Mouse (Mus musculus) lung, embryonic 14.5 days (tissue): ENCODE data around the gene Susd1. TPM values are rescaled to one million over a fixed set of nuclear protein-coding genes. Genes with fewer than 3 reads are reported as not detected.

Source experiments
- ATAC-seq: fragments of 200-750 bp; cut with Nextera tagmentation; 2 replicates; pipeline ENCODE4 v1.8.0; 2017; ENCODE audit warnings: mild to moderate bottlenecking, moderate TSS enrichment, moderate library complexity; ENCODE audit not compliant: insufficient read depth
- DNase-seq: peaks from one replicate; pipeline ENCODE4 v3.0.0-alpha.2; 2015
- H3K27ac ChIP-seq: fragments of 300-500 bp; sonication (generic); 2 replicates; pipeline ENCODE4 v1.5.1; 2014; ENCODE audit warnings: low read depth, mild to moderate bottlenecking, moderate library complexity
- H3K27me3 ChIP-seq: fragments of 300-500 bp; sonication (generic); 2 replicates; pipeline ENCODE4 v1.6.1; 2014; ENCODE audit warnings: low read length, control low read depth; ENCODE audit not compliant: insufficient read depth
- H3K36me3 ChIP-seq: fragments of 300-500 bp; sonication (generic); 2 replicates; pipeline ENCODE4 v1.6.1; 2014; ENCODE audit warnings: control low read depth; ENCODE audit not compliant: insufficient read depth
- H3K4me1 ChIP-seq: fragments of 300-500 bp; sonication (generic); 2 replicates; pipeline ENCODE4 v1.6.1; 2014; ENCODE audit warnings: antibody characterized with exemption, control low read depth; ENCODE audit not compliant: insufficient read depth
- H3K4me2 ChIP-seq: fragments of 300-500 bp; sonication (generic); 2 replicates; pipeline ENCODE4 v1.6.1; 2014; ENCODE audit warnings: mild to moderate bottlenecking
- H3K4me3 ChIP-seq: fragments of 300-500 bp; sonication (generic); 2 replicates; pipeline ENCODE4 v1.5.1; 2014; ENCODE audit warnings: low read depth, low read length
- H3K9ac ChIP-seq: fragments of 300-500 bp; sonication (generic); 2 replicates; pipeline ENCODE4 v1.6.1; 2014
- H3K9me3 ChIP-seq: fragments of 300-500 bp; sonication (generic); 2 replicates; pipeline ENCODE4 v1.6.1; 2016; ENCODE audit warnings: low read depth, low read length, control low read depth
- CTCF ChIP-seq: IDR thresholded peaks from 2 replicates; pipeline ENCODE4 v1.5.1; 2016; ENCODE audit warnings: antibody characterized with exemption, low read depth
- WGBS: fragments of 180-500 bp; shearing (Covaris S2); extraction: QIAGEN DNeasy Blood & Tissue Kit; methylation state at CpG from one replicate; pipeline ENCODE4 v1.1.7; 2014; 5-methylcytosine and 5-hydroxymethylcytosine counted together
- polyA plus RNA-seq: library from polyadenylated mRNA; unstranded; fragments of >200 nt; fragmentation: Nextera tagmentation; extraction: Ambion mirVana; gene quantifications from 2 replicates; pipeline ENCODE4 v1.2.1, GENCODE M21; 2014

Gene Susd1
- polyA plus RNA-seq, 1 experiment from 2014 or later = 5.1 TPM

GRCm38 (mm10) chr4:59275494-59275893 lies 162.9 kb downstream of the Susd1 start:
- no peak for TF ChIP-seq CTCF
- no peak overlapping the region for H3K4me2 ChIP-seq
- 53% methylated on average over 3 of the region's 3 CpGs for WGBS

GRCm38 (mm10) chr4:59274136-59274535 lies 164.3 kb downstream of the Susd1 start:
- WGBS = 80% methylated on average over 4 of the region's 4 CpGs
- H3K4me2 ChIP-seq = no peak overlapping the region

More at GRCm38 (mm10) chr4:59275494-59275893, 162.9 kb downstream of the Susd1 start:
- Histone ChIP-seq H3K27ac (no peak overlapping the region), H3K4me3 (no peak overlapping the region), H3K36me3 (no peaks in the 10 kb centered on the region), H3K9me3 (no peaks in the 10 kb centered on the region), H3K27me3 (no peaks in the 10 kb centered on the region), H3K9ac (no peak overlapping the region), H3K4me1 (no peaks in the 10 kb centered on the region)
- no peak for ATAC-seq
- DNase-seq = no peak

GRCm38 (mm10) chr4:59273342-59273741 lies 165.1 kb downstream of the Susd1 start:
- no peak for DNase-seq
- H3K27me3 ChIP-seq = no peaks in the 10 kb centered on the region
- no peak overlapping the region for H3K9ac ChIP-seq
- no peaks in the 10 kb centered on the region for H3K36me3 ChIP-seq
- TF ChIP-seq CTCF = no peak
- H3K4me3 ChIP-seq = no peak overlapping the region
- no peaks in the 10 kb centered on the region for H3K9me3 ChIP-seq
- no peaks in the 10 kb centered on the region for H3K4me1 ChIP-seq
- 45% methylated on average over 1 of the region's 1 CpGs for WGBS
- H3K27ac ChIP-seq = no peak overlapping the region
- H3K4me2 ChIP-seq = no peak overlapping the region
- ATAC-seq = no peak

More at GRCm38 (mm10) chr4:59274136-59274535, 164.3 kb downstream of the Susd1 start:
- ATAC-seq (no peak), DNase-seq (no peak)
- Histone ChIP-seq H3K4me3 (no peak overlapping the region), H3K9me3 (no peaks in the 10 kb centered on the region), H3K36me3 (no peaks in the 10 kb centered on the region), H3K27me3 (no peaks in the 10 kb centered on the region), H3K27ac (no peak overlapping the region), H3K9ac (no peak overlapping the region), H3K4me1 (no peaks in the 10 kb centered on the region)
- TF ChIP-seq CTCF = no peak

- H3K9me3 ChIP-seq = no peaks in the 10 kb centered on the region
- ATAC-seq (no peak), DNase-seq (no peak)
- no peak overlapping the region for H3K9ac ChIP-seq
- H3K27ac ChIP-seq = no peak overlapping the region
- H3K27me3 ChIP-seq = no peaks in the 10 kb centered on the region
- no peaks in the 10 kb centered on the region for H3K4me1 ChIP-seq
- H3K4me2 ChIP-seq = no peak overlapping the region
- 84% methylated on average over 5 of the region's 5 CpGs for WGBS
- no peak for TF ChIP-seq CTCF
- H3K36me3 ChIP-seq = no peaks in the 10 kb centered on the region
- H3K4me3 ChIP-seq = no peak overlapping the region
These were observed 172.8 kb downstream of the Susd1 start for GRCm38 (mm10) chr4:59265631-59266030.

GRCm38 (mm10) chr4:59265182-59265581 lies 173.3 kb downstream of the Susd1 start:
- no peak for DNase-seq
- no peaks in the 10 kb centered on the region for H3K4me1 ChIP-seq
- H3K27me3 ChIP-seq = no peaks in the 10 kb centered on the region
- no peaks in the 10 kb centered on the region for H3K9me3 ChIP-seq
- no peak overlapping the region for H3K9ac ChIP-seq
- H3K4me2 ChIP-seq = no peak overlapping the region
- no peak for TF ChIP-seq CTCF
- ATAC-seq = no peak
- 83% methylated on average over 5 of the region's 5 CpGs for WGBS
- H3K36me3 ChIP-seq = no peaks in the 10 kb centered on the region
- no peak overlapping the region for H3K4me3 ChIP-seq
- H3K27ac ChIP-seq = no peak overlapping the region

Other genes with a start within 250 kb of the Susd1 start
- 12.3 and 13.8 TPM in 2 replicates for gene Ugcg, start 249.4 kb downstream of the Susd1 start, polyA plus RNA-seq
- gene Ptbp3, start 110.7 kb upstream of the Susd1 start, polyA plus RNA-seq = 69.6 and 74.6 TPM in 2 replicates
- gene Hsdl2, start 142.9 kb upstream of the Susd1 start, polyA plus RNA-seq = 17.7 and 17.9 TPM in 2 replicates
- gene E130308A19Rik, start 187.6 kb upstream of the Susd1 start, polyA plus RNA-seq = 29.3 and 29.6 TPM in 2 replicates